Mouse (Mus musculus): ENCODE results near the gene Rtn4r. TPM values are rescaled to one million over a fixed set of nuclear protein-coding genes. Genes with fewer than 3 reads are reported as not detected.
"Not testable (repeated sequence)": the region's sequence is repeated elsewhere in the genome, so short reads cannot be mapped to it uniquely, and the experiment has no call there.

The Rtn4r gene
- total RNA-seq, 2 experiments from 2014 or later, result 0.13 TPM; not detected in 1

DNA sequence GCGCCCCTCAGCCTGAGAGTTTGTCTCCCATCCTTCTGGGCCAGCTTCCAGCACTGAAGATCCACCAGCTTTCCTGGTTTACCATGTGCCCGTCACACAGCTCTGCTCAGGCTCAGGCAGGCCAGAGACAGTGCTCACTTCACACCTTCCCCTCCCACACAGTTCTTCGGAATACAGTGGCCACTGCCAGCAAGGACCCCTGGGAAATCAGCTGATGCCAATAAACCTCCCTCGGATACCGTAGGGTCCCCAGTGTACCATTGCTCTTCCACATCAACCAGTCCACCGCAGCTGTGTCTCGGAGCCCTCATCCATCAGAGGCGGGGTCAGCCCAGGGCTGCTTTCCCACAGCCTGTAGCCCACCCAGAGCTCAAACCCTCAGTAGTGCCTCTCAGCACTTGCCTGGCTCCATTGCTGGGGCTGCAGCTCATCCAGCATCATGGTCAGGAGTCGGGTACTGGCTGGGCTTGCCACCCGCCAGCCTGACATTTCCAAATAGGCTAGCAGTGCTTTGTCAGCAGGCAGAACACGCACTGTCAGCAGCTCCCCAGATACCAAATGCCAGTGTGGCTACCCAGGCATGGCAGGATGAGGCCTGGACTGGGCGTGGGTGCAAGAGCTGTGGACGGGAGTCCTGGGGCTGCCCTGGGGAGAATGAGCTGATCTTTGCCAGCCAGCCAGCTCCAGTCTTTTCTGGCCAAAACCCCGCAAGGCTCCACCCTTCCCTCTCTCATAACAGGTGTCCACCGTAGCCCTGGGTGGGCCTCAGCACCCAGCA lies 67.0 kb downstream of the Rtn4r start:
- DNase-seq, result peak; percentile 73

DNA sequence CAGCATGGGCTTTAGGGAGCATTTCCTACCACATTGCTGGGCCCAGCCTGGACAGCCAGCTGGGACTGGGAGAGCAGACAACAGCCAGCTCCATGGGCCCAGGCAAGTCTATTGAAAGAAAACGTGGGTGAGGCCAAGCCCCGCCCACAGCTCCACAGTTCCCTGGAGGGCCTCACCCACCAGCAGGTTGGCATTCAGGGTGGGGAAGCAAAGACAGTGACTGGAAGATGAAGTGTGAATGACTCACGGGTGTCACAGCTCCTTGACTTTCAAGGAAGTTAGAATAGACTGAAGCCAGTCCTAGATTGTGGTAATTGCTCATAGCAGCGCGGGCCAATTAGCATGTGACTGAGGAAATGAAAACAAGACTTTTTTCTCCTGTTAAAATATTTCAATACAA lies 67.6 kb downstream of the Rtn4r start:
- peak; percentile 47 for DNase-seq

GRCm38 (mm10) chr16:18195561-18195960 lies 68.1 kb downstream of the Rtn4r start:
- DNase-seq, result not testable (repeated sequence)

- no peak for DNase-seq
Observed at GRCm38 (mm10) chr16:18197881-18198280, 70.4 kb downstream of the Rtn4r start.

GRCm38 (mm10) chr16:18198365-18199098 lies 71.1 kb downstream of the Rtn4r start:
- no peak for DNase-seq

GRCm38 (mm10) chr16:18200062-18200461 lies 72.6 kb downstream of the Rtn4r start:
- no peak for DNase-seq

GRCm38 (mm10) chr16:18201620-18202019 lies 74.2 kb downstream of the Rtn4r start:
- DNase-seq, result no peak

Small RNA genes within 50 kb of the gene (microRNA-seq; reads per million reads assigned to microRNA genes)
- gene Mir6366 (ENCODE audit: borderline replicate concordance in 2 of 2), result 0 reads per million in 2 experiments

Other genes starting within 250 kb of the Rtn4r start
- under 1 TPM in 1 of 2 experiments, not detected in 1; 0.16 TPM for gene Gm20518, start 236.0 kb upstream of the Rtn4r start, total RNA-seq (2021)
- under 1 TPM in 1 of 2 experiments, not detected in 1; 0.13 TPM for gene Tssk1, start 233.4 kb upstream of the Rtn4r start, total RNA-seq (2021)
- gene Dgcr2, start 229.1 kb upstream of the Rtn4r start, total RNA-seq (2021), result 10 to 100 TPM; 23.0 to 24.7 TPM
- gene Tssk2, start 229.0 kb upstream of the Rtn4r start, total RNA-seq (2021), result not detected
- 1 to 10 TPM; 5.1 to 6.1 TPM for gene Ess2, start 216.3 kb upstream of the Rtn4r start, total RNA-seq (2021)
- not detected for gene Gsc2, start 212.6 kb upstream of the Rtn4r start, total RNA-seq (2021)
- gene Slc25a1, start 199.4 kb upstream of the Rtn4r start, total RNA-seq (2021), result 10 to 100 TPM in 1 of 2 experiments, 1 to 10 TPM in 1; 2.6 to 10.0 TPM
- not detected for gene Vpreb2, start 147.2 kb upstream of the Rtn4r start, total RNA-seq (2021)
- 10 to 100 TPM; 32.2 to 34.1 TPM for gene Dgcr6, start 74.8 kb upstream of the Rtn4r start, total RNA-seq (2021)
- 1 to 10 TPM; 8.1 to 9.5 TPM for gene Prodh, start 37.4 kb upstream of the Rtn4r start, total RNA-seq (2021)
- gene Ccdc188, start 90.2 kb downstream of the Rtn4r start, total RNA-seq (2021), result not detected
- gene Zdhhc8, start 107.5 kb downstream of the Rtn4r start, total RNA-seq (2021), result 10 to 100 TPM; 21.6 to 26.6 TPM
- 1 to 10 TPM; 9.6 to 10.0 TPM for gene Trmt2a, start 121.0 kb downstream of the Rtn4r start, total RNA-seq (2021)
- 10 to 100 TPM; 21.6 to 24.7 TPM for gene Ranbp1, start 121.1 kb downstream of the Rtn4r start, total RNA-seq (2021)
- not detected for gene Gm49776, start 130.7 kb downstream of the Rtn4r start, total RNA-seq (2021)
- 10 to 100 TPM; 14.7 to 16.2 TPM for gene Dgcr8, start 161.6 kb downstream of the Rtn4r start, total RNA-seq (2021)
- gene Tango2, start 220.5 kb downstream of the Rtn4r start, total RNA-seq (2021), result 10 to 100 TPM; 37.3 to 37.6 TPM
- 10 to 100 TPM; 12.5 to 14.3 TPM for gene Arvcf, start 220.5 kb downstream of the Rtn4r start, total RNA-seq (2021)